Comparison of ENCODE assay signal across 8 mouse cellular contexts in genomic region chr4:117912685-117913273, GRCm38 (mm10). TPM values are rescaled to one million over a fixed set of nuclear protein-coding genes. Genes with fewer than 3 reads are reported as not detected.
A peak's percentile ranks its signal among the peaks of the same experiment; 100 is the strongest.
DNase-seq lines count a peak whose midpoint lies in the region; ATAC-seq and TF ChIP-seq lines count a peak whose summit lies in the region.

No protein-coding gene starts in this region.

- peak overlapping the region; percentile 63; the same call in 1 of the 2 replicates for H3K4me3 ChIP-seq in heart, embryonic 16.5 days (ENCODE audit: low read length)
- peak overlapping the region; percentile 83 for H3K4me3 ChIP-seq in hindbrain, embryonic 14.5 days (replicated peaks; ENCODE audit: low read length)
- H3K4me3 ChIP-seq in midbrain, postnatal 0 days (ENCODE audit: low read depth, low read length): peak overlapping the region; percentile 68; the same call in 1 of the 2 replicates

- no peak for DNase-seq in heart, postnatal 25 days (ENCODE audit: low spot score)
- peak; percentile 71 for DNase-seq in cerebellum, adult 9-10 months
- no peak for DNase-seq in hindbrain, embryonic 14.5 days (ENCODE audit: low spot score)
- DNase-seq in midbrain, postnatal 0 days (ENCODE audit: low spot score): no peak
- no peak for DNase-seq in ovary, postnatal 10 days (ENCODE audit: low spot score)
- no peak for DNase-seq in urinary bladder, postnatal 4 days (ENCODE audit: low spot score in 2 of 2)
- DNase-seq in thymus, postnatal 10 days (ENCODE audit: low spot score in 2 of 2): no peak

- intact Hi-C loops in heart, postnatal 25 days (cut with DNase I): loop anchor here (5.0 kb wide), 1 partner anchor 265 kb away; no protein-coding TSS in a partner anchor

- no peaks in the 10 kb centered on the region for H3K27me3 ChIP-seq in heart, embryonic 16.5 days (ENCODE audit: control insufficient read depth, insufficient read depth, low read length)
- H3K27me3 ChIP-seq in hindbrain, embryonic 14.5 days (ENCODE audit: control insufficient read depth, insufficient read depth, low read length): no peaks in the 10 kb centered on the region
- no peaks in the 10 kb centered on the region for H3K27me3 ChIP-seq in midbrain, postnatal 0 days (ENCODE audit: insufficient read depth, low read length)

- peak overlapping the region; percentile 99; the same call in 1 of the 2 replicates for H3K4me2 ChIP-seq in heart, embryonic 16.5 days (ENCODE audit: low read depth, low read length)
- peak overlapping the region; percentile 98 for H3K4me2 ChIP-seq in hindbrain, embryonic 14.5 days (replicated peaks)
- H3K4me2 ChIP-seq in midbrain, postnatal 0 days (ENCODE audit: low read depth, low read length, poor library complexity, severe bottlenecking): peak overlapping the region; percentile 84

- H3K36me3 ChIP-seq in heart, embryonic 16.5 days (ENCODE audit: control insufficient read depth, insufficient read depth): peaks cover 12% of the 10 kb centered on the region
- H3K36me3 ChIP-seq in hindbrain, embryonic 14.5 days (replicated peaks; ENCODE audit: control insufficient read depth, insufficient read depth): peaks cover 23% of the 10 kb centered on the region
- H3K36me3 ChIP-seq in midbrain, postnatal 0 days (ENCODE audit: insufficient read depth, low read length): no peaks in the 10 kb centered on the region; the same call in 1 of the 2 replicates

- H3K4me1 ChIP-seq in heart, embryonic 16.5 days (ENCODE audit: control insufficient read depth, insufficient read depth, low read length): peaks cover 38% of the 10 kb centered on the region
- peaks cover 59% of the 10 kb centered on the region for H3K4me1 ChIP-seq in hindbrain, embryonic 14.5 days (replicated peaks; ENCODE audit: control insufficient read depth, insufficient read depth, low read length)
- peaks cover 19% of the 10 kb centered on the region; the same call in 1 of the 2 replicates for H3K4me1 ChIP-seq in midbrain, postnatal 0 days (ENCODE audit: insufficient read depth, low read length)

- no peak for ATAC-seq in heart, embryonic 16.5 days (replicated peaks; ENCODE audit: extremely low read depth, insufficient read depth, low FRiP score)
- ATAC-seq in hindbrain, embryonic 14.5 days (ENCODE audit: low FRiP score): no peak
- no peak for ATAC-seq in midbrain, postnatal 0 days (ENCODE audit: low FRiP score)

- H3K9me3 ChIP-seq in heart, embryonic 16.5 days (replicated peaks; ENCODE audit: control insufficient read depth, low read length): no peaks in the 10 kb centered on the region
- H3K9me3 ChIP-seq in hindbrain, embryonic 14.5 days (ENCODE audit: control insufficient read depth, low read length): no peaks in the 10 kb centered on the region
- no peaks in the 10 kb centered on the region for H3K9me3 ChIP-seq in midbrain, postnatal 0 days (ENCODE audit: low read length)

- no peak for TF ChIP-seq CTCF in midbrain, postnatal 0 days (IDR thresholded peaks at IDR 0.05)

- WGBS in heart, embryonic 16.5 days: 67% methylated on average over 7 of the region's 7 CpGs
- WGBS in hindbrain, embryonic 14.5 days: 60% methylated on average over 7 of the region's 7 CpGs
- WGBS in midbrain, postnatal 0 days: 68% methylated on average over 7 of the region's 7 CpGs

- no peak overlapping the region for H3K9ac ChIP-seq in heart, embryonic 16.5 days (ENCODE audit: low read length)
- H3K9ac ChIP-seq in hindbrain, embryonic 14.5 days: peak overlapping the region; percentile 75
- H3K9ac ChIP-seq in midbrain, postnatal 0 days (replicated peaks; ENCODE audit: low read length, poor library complexity, severe bottlenecking): peak overlapping the region; percentile 6; the same call in 1 of the 2 replicates

- no peak overlapping the region for H3K27ac ChIP-seq in heart, embryonic 16.5 days (ENCODE audit: low read length)
- H3K27ac ChIP-seq in hindbrain, embryonic 14.5 days: no peak overlapping the region
- no peak overlapping the region for H3K27ac ChIP-seq in midbrain, postnatal 0 days (ENCODE audit: low read depth, low read length)

RNA-seq across cellular contexts. Expression of gene Ipo13, which starts 2.0 kb away (rescaled TPM):
- polyA plus RNA-seq in heart, embryonic 16.5 days (2015; fragmentation: Nextera tagmentation; extraction: Ambion mirVana): 43.7 and 49.4 TPM in 2 replicates
- total RNA-seq in heart, postnatal 25 days (2021): 10 to 100 TPM; 76.0 to 77.1 TPM
- polyA plus RNA-seq in hindbrain, embryonic 14.5 days (2014; fragmentation: Nextera tagmentation; extraction: Ambion mirVana): 55.1 and 56.5 TPM in 2 replicates
- total RNA-seq in midbrain, postnatal 0 days (2014; rRNA removed): 30.8 and 39.9 TPM in 2 replicates
- 46.0 and 52.4 TPM in 2 replicates for polyA plus RNA-seq in midbrain, postnatal 0 days (2015; fragmentation: Nextera tagmentation; extraction: Ambion mirVana)

RNA-seq across cellular contexts. Expression of gene Artn, which starts 16.8 kb away (rescaled TPM):
- 0.70 and 0.85 TPM in 2 replicates for polyA plus RNA-seq in heart, embryonic 16.5 days (2015; fragmentation: Nextera tagmentation; extraction: Ambion mirVana)
- under 1 TPM; 0.11 to 0.21 TPM for total RNA-seq in heart, postnatal 25 days (2021)
- polyA plus RNA-seq in hindbrain, embryonic 14.5 days (2014; fragmentation: Nextera tagmentation; extraction: Ambion mirVana): 0.95 and 0.96 TPM in 2 replicates
- 1.7 and 2.0 TPM in 2 replicates for total RNA-seq in midbrain, postnatal 0 days (2014; rRNA removed)
- polyA plus RNA-seq in midbrain, postnatal 0 days (2015; fragmentation: Nextera tagmentation; extraction: Ambion mirVana): 0.48 and 0.77 TPM in 2 replicates

RNA-seq across cellular contexts. Expression of gene Dph2, which starts 20.9 kb away (rescaled TPM):
- 12.5 and 15.1 TPM in 2 replicates for polyA plus RNA-seq in heart, embryonic 16.5 days (2015; fragmentation: Nextera tagmentation; extraction: Ambion mirVana)
- 1 to 10 TPM; 3.2 to 4.4 TPM for total RNA-seq in heart, postnatal 25 days (2021)
- 22.9 and 25.1 TPM in 2 replicates for polyA plus RNA-seq in hindbrain, embryonic 14.5 days (2014; fragmentation: Nextera tagmentation; extraction: Ambion mirVana)
- total RNA-seq in midbrain, postnatal 0 days (2014; rRNA removed): 13.8 and 23.3 TPM in 2 replicates
- polyA plus RNA-seq in midbrain, postnatal 0 days (2015; fragmentation: Nextera tagmentation; extraction: Ambion mirVana): 13.3 and 15.9 TPM in 2 replicates

RNA-seq across cellular contexts. Expression of gene Atp6v0b, which starts 25.6 kb away (rescaled TPM):
- polyA plus RNA-seq in heart, embryonic 16.5 days (2015; fragmentation: Nextera tagmentation; extraction: Ambion mirVana): 229 and 244 TPM in 2 replicates
- 100 to 1,000 TPM; 111 to 127 TPM for total RNA-seq in heart, postnatal 25 days (2021)
- polyA plus RNA-seq in hindbrain, embryonic 14.5 days (2014; fragmentation: Nextera tagmentation; extraction: Ambion mirVana): 589 and 599 TPM in 2 replicates
- total RNA-seq in midbrain, postnatal 0 days (2014; rRNA removed): 607 and 625 TPM in 2 replicates
- polyA plus RNA-seq in midbrain, postnatal 0 days (2015; fragmentation: Nextera tagmentation; extraction: Ambion mirVana): 667 and 754 TPM in 2 replicates

RNA-seq across cellular contexts. Expression of gene B4galt2, which starts 29.5 kb away (rescaled TPM):
- polyA plus RNA-seq in heart, embryonic 16.5 days (2015; fragmentation: Nextera tagmentation; extraction: Ambion mirVana): 8.6 and 9.5 TPM in 2 replicates
- 1 to 10 TPM; 4.5 to 5.2 TPM for total RNA-seq in heart, postnatal 25 days (2021)
- polyA plus RNA-seq in hindbrain, embryonic 14.5 days (2014; fragmentation: Nextera tagmentation; extraction: Ambion mirVana): 78.0 and 81.4 TPM in 2 replicates
- total RNA-seq in midbrain, postnatal 0 days (2014; rRNA removed): 238 and 337 TPM in 2 replicates
- polyA plus RNA-seq in midbrain, postnatal 0 days (2015; fragmentation: Nextera tagmentation; extraction: Ambion mirVana): 86.8 and 92.9 TPM in 2 replicates
